Mouse (Mus musculus) left cerebral cortex, adult 2 months (tissue): ENCODE data around the gene Nxpe4. TPM values are rescaled to one million over a fixed set of nuclear protein-coding genes. Genes with fewer than 3 reads are reported as not detected.

Experiments used
- DNase-seq, 2 experiments: peaks; one replicate each; pipeline ENCODE4 v3.0.0; 2021 to 2022; ENCODE audit warnings: low spot score in 2 of 2, mixed read lengths in 1 of 2; ENCODE audit errors: extremely low spot score in 1 of 2
- H3K27ac ChIP-seq: fragments of 200-600 bp; 2 replicates; pipeline ENCODE4 v1.8.1; 2022
- H3K4me3 ChIP-seq: fragments of 200-600 bp; 2 replicates; pipeline ENCODE4 v1.8.1; 2022
- CTCF ChIP-seq: fragments of 200-600 bp; IDR thresholded peaks from 2 replicates; pipeline ENCODE4 v1.8.1; 2022; ENCODE audit warnings: antibody characterized with exemption, mild to moderate bottlenecking, moderate library complexity
- intact Hi-C: fragments of 180-260 bp; cut with DNase I; formaldehyde crosslinking; loops from one replicate; pipeline ENCODE4 v1.15.1; 2025
- total RNA-seq, 2 experiments: library from RNA; stranded (reverse); gene quantifications; 2 replicates each; pipeline ENCODE4 v1.2.3; 2021

Gene Nxpe4
- total RNA-seq, 2 experiments from 2014 or later: 10.8 to 13.5 TPM

GRCm38 (mm10) chr9:48340708-48341380 is 179.0 kb downstream of the Nxpe4 start:
- no peak for DNase-seq
- no peak overlapping the region for H3K4me3 ChIP-seq
- TF ChIP-seq CTCF: no peak
- intact Hi-C loops: no loop called here
- H3K27ac ChIP-seq: no peak overlapping the region

GRCm38 (mm10) chr9:48345456-48345855 is 183.6 kb downstream of the Nxpe4 start:
- DNase-seq: no peak
- no peak overlapping the region for H3K27ac ChIP-seq
- intact Hi-C loops: no loop called here
- TF ChIP-seq CTCF: no peak
- H3K4me3 ChIP-seq: no peak overlapping the region

- DNase-seq: no peak
- Histone ChIP-seq H3K27ac (no peak overlapping the region), H3K4me3 (no peak overlapping the region)
- TF ChIP-seq CTCF: no peak
- intact Hi-C loops: no loop called here
These were observed 184.0 kb downstream of the Nxpe4 start for GRCm38 (mm10) chr9:48345866-48346265.

GRCm38 (mm10) chr9:48353148-48353698 is 191.4 kb downstream of the Nxpe4 start, which contains the start of gene Nxpe2:
Nxpe2 (minus strand) TSS chr9:48353454.
- DNase-seq: no peak
- no peak within 1 kb of the TSS; the same call in 1 of the 2 replicates for H3K27ac ChIP-seq
- intact Hi-C loops: no loop called here
- no peak within 1 kb of the TSS for H3K4me3 ChIP-seq
- no peak for TF ChIP-seq CTCF

GRCm38 (mm10) chr9:48354122-48354521 is 192.3 kb downstream of the Nxpe4 start:
- intact Hi-C loops: loop anchor here (1.0 kb wide), 1 partner anchor 88 kb away; no protein-coding TSS in a partner anchor
- no peak for DNase-seq
- no peak for TF ChIP-seq CTCF
- H3K27ac ChIP-seq: no peak overlapping the region
- H3K4me3 ChIP-seq: no peak overlapping the region

- intact Hi-C loops: loop anchor here (1.0 kb wide), 1 partner anchor 88 kb away; no protein-coding TSS in a partner anchor
- Histone ChIP-seq H3K27ac (no peak overlapping the region), H3K4me3 (no peak overlapping the region)
- peak; percentile 67 to 73 for DNase-seq
- TF ChIP-seq CTCF: peak; percentile 97
These were observed 193.0 kb downstream of the Nxpe4 start for GRCm38 (mm10) chr9:48354793-48355192.

- no peak for TF ChIP-seq CTCF
- Histone ChIP-seq H3K27ac (no peak overlapping the region), H3K4me3 (no peak overlapping the region)
- DNase-seq: no peak
- intact Hi-C loops: no loop called here
These were observed 195.3 kb downstream of the Nxpe4 start for GRCm38 (mm10) chr9:48357097-48357496.

GRCm38 (mm10) chr9:48360826-48361225 is 199.0 kb downstream of the Nxpe4 start:
- intact Hi-C loops: no loop called here
- TF ChIP-seq CTCF: no peak; the same call in 1 of the 2 replicates
- DNase-seq: no peak
- H3K4me3 ChIP-seq: no peak overlapping the region
- no peak overlapping the region for H3K27ac ChIP-seq

GRCm38 (mm10) chr9:48361815-48362631 is 200.2 kb downstream of the Nxpe4 start:
- Histone ChIP-seq H3K4me3 (no peak overlapping the region), H3K27ac (no peak overlapping the region)
- DNase-seq: no peak
- intact Hi-C loops: no loop called here
- TF ChIP-seq CTCF: no peak

- DNase-seq: no peak
- no peak for TF ChIP-seq CTCF
- Histone ChIP-seq H3K4me3 (no peak overlapping the region), H3K27ac (no peak overlapping the region)
- intact Hi-C loops: no loop called here
These were observed 200.9 kb downstream of the Nxpe4 start for GRCm38 (mm10) chr9:48362743-48363142.

GRCm38 (mm10) chr9:48373232-48373878 is 211.5 kb downstream of the Nxpe4 start:
- intact Hi-C loops: no loop called here
- no peak for DNase-seq
- H3K4me3 ChIP-seq: no peak overlapping the region
- no peak for TF ChIP-seq CTCF
- no peak overlapping the region for H3K27ac ChIP-seq

GRCm38 (mm10) chr9:48374357-48374756 is 212.5 kb downstream of the Nxpe4 start:
- TF ChIP-seq CTCF: no peak
- intact Hi-C loops: no loop called here

More at GRCm38 (mm10) chr9:48374357-48374756, 212.5 kb downstream of the Nxpe4 start:
- H3K27ac ChIP-seq: no peak overlapping the region
- H3K4me3 ChIP-seq: no peak overlapping the region
- DNase-seq: no peak
